Mouse (Mus musculus) cerebellum, adult 2 months (tissue): ENCODE data around the gene Sowahc.

Experiments
- CTCF ChIP-seq: fragments of 200-500 bp; IDR thresholded peaks from 2 replicates; pipeline ENCODE4 v1.5.1; 2011; ENCODE audit warnings: low read depth, mild to moderate bottlenecking, control low read depth, low read length, moderate library complexity, borderline replicate concordance; ENCODE audit not compliant: insufficient read depth
- POLR2A ChIP-seq: fragments of 200-500 bp; IDR thresholded peaks from 2 replicates; pipeline ENCODE4 v1.6.1; 2011; ENCODE audit warnings: low read length, control low read depth, borderline replicate concordance; ENCODE audit not compliant: insufficient read depth

- TF ChIP-seq POLR2A (no peak), CTCF (no peak)
These were observed 13.5 kb downstream of the Sowahc start for GRCm38 (mm10) chr10:59235227-59235626.
